Mouse (Mus musculus) brown adipose tissue, adult 24 weeks (tissue): ENCODE measurements at regions not wholly inside any gene's neighbourhood (a gene's known extent, or its start where the extent isn't known, plus 50 kb on each side); places are given as distances from the start of the nearest gene placed in this dataset.

Experiments used
- H3K27ac ChIP-seq: fragments of 200-500 bp; replicated peaks from 2 replicates; pipeline ENCODE4 v1.5.1; 2012; ENCODE audit warnings: low read depth, mild to moderate bottlenecking, low read length
- H3K4me1 ChIP-seq: fragments of 200-500 bp; 2 replicates; pipeline ENCODE4 v1.6.1; 2012; ENCODE audit warnings: low read length, mixed read lengths; ENCODE audit not compliant: control insufficient read depth, insufficient read depth, insufficient read length
- H3K4me3 ChIP-seq: fragments of 200-500 bp; 2 replicates; pipeline ENCODE4 v1.5.1; 2012; ENCODE audit warnings: low read depth, mild to moderate bottlenecking, low read length, moderate library complexity; ENCODE audit not compliant: insufficient read depth

DNA sequence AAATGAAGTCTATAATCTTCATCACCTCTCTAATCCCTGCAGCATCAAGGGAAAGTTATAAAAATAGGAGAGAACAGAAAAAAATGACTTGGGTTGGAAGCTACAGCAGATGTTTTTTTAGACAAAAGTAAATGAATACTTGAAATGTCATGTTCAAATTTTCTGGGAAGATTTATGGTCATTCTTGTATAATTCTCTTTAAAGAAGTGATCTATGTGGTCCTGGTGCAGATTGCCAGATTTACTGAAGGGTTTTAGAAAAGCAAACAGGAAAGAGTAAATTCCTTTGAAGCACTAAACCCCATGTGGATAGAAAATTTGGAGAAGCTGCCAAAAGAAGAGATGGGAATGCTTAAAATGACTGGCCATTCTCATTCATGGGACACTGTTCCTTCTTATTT, 821.3 kb upstream of the Marcks start:
- Histone ChIP-seq H3K4me1 (no peaks in the 10 kb centered on the region), H3K27ac (no peak overlapping the region), H3K4me3 (no peak overlapping the region)

- Histone ChIP-seq H3K27ac (no peak overlapping the region), H3K4me1 (0 out of 2 replicates have a peak, but pooled peaks cover 5% of the 10 kb centered on the region), H3K4me3 (no peak overlapping the region)
These were observed 776.1 kb upstream of the Marcks start for GRCm38 (mm10) chr10:37914780-37915179.

DNA sequence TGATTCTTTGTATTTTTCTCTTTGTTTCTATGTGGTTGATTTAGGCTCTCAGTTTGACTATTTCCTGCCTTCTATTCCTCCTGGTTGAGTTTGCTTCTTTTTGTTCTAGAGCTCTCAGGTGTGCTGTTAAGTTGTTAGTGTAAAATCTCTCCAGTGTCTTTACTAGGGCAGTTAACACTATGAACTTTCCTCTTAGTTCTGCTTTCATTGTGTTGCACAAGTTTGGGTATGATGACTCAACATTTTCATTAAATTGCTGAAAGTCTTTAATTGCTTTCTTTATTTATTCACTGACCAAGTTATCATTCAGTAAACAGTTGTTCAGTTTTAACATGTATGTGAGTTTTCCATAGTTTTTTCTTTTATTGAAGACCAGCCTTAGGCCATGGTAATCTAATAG, 772.9 kb upstream of the Marcks start:
- Histone ChIP-seq H3K4me1 (0 out of 2 replicates have a peak, but pooled peaks cover 2% of the 10 kb centered on the region), H3K4me3 (no peak overlapping the region)

DNA sequence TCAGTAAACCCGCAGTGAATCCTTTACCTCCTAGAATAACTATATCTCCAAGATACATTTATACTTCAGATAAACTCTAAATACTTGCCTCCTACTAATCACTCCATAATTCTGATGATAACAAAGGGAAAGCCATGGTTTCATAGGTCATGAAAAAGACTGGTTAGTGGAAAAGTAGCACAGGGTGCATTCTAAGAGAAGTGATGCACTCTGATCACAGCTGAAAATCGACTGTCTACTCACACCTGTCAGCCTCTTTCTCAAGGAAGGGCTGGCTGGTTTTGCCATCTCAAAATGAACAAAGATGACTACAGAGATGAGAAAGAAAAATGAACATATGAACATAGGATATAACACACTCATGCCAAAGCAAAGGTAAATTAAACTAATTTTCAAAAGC, 769.6 kb upstream of the Marcks start:
- H3K4me1 ChIP-seq = no peaks in the 10 kb centered on the region
- H3K27ac ChIP-seq = no peak overlapping the region
- no peak overlapping the region for H3K4me3 ChIP-seq

More for the DNA sequence above, 772.9 kb upstream of the Marcks start:
- no peak overlapping the region for H3K27ac ChIP-seq

DNA sequence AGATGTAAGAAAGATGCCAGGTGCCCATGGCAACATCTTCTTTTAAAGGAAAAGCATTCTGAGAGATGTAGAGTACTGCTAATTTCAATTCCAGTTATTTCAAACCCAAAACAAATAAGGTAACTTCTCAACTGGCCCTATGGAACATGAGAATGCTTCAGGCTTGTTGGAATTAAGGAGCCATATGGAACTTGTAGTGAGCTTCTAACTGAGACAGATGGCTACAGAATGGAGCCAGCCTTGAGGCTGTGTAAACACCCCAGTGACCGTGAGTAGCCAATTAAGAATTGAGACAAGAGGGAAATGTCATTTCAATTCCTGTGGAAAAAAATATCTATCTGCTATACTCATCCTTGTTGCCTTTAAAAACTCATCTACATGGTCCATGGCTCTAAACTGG, 769.0 kb upstream of the Marcks start:
- Histone ChIP-seq H3K27ac (no peak overlapping the region), H3K4me1 (no peaks in the 10 kb centered on the region), H3K4me3 (no peak overlapping the region)

- Histone ChIP-seq H3K4me1 (no peaks in the 10 kb centered on the region), H3K4me3 (no peak overlapping the region), H3K27ac (no peak overlapping the region)
These were observed 749.2 kb upstream of the Marcks start for GRCm38 (mm10) chr10:37887961-37888360.

DNA sequence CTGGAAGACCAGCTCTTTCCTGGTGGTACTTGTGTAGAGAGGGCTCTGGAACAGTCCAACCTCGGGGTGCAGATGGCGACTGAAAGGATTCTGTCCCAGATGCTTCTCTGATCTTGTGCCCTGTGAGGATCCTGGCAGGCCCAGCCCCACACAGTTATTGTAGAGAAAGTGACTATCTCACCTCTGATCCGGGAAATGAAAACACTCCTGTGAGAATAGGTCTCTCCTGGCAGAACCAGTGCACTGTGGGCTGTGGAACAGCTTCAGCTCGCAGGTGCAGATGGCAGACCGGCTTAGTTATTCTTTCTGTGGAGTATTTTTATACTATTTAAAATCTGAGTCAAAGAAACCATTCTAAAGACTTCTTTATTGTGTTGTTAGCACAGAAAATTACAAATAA, 742.1 kb upstream of the Marcks start:
- Histone ChIP-seq H3K4me3 (no peak overlapping the region), H3K4me1 (no peaks in the 10 kb centered on the region), H3K27ac (no peak overlapping the region)

DNA sequence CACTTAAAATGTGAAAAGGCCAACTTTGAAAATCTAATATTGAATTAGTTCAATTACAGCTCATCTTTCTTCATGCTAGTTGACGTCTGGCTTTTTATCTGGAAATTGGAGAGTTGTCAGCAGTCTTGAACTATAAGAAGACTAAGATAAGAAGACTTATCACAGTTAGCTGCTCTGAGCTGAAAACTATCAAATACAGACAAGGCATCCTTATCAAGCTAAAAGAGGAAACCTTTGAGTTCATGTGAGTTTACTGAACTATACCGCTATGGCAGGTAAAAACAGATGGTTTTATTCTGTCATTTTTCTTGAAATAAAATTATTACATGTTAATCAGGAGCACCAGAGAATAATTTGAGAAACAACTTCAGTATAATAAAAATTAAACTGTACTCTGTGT, 735.2 kb upstream of the Marcks start:
- Histone ChIP-seq H3K27ac (no peak overlapping the region), H3K4me3 (no peak overlapping the region), H3K4me1 (no peaks in the 10 kb centered on the region)

DNA sequence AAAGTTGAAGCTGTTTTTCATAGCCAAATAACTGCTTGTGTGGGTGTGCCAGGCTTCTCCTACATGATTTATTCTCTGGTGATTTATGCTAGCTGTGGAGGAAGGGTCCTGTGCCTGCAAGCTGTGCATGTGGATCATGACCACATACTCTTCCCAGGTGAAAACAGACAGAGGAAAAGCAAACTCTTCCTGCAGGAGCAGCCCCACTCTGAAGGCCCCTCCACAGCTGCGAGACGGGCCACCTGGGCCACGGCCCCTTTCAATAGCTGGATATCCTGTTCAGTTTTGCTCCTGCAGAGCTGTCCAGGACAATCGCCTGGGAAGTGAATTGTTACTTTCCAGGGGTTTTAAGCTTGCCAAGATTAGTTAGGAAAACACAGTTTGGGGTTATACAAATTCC, 722.3 kb upstream of the Marcks start:
- H3K4me1 ChIP-seq = no peaks in the 10 kb centered on the region
- H3K27ac ChIP-seq = peak overlapping the region; percentile 65
- H3K4me3 ChIP-seq = no peak overlapping the region

GRCm38 (mm10) chr10:37849291-37849846, 710.6 kb upstream of the Marcks start:
- H3K4me1 ChIP-seq = no peaks in the 10 kb centered on the region
- H3K4me3 ChIP-seq = no peak overlapping the region

DNA sequence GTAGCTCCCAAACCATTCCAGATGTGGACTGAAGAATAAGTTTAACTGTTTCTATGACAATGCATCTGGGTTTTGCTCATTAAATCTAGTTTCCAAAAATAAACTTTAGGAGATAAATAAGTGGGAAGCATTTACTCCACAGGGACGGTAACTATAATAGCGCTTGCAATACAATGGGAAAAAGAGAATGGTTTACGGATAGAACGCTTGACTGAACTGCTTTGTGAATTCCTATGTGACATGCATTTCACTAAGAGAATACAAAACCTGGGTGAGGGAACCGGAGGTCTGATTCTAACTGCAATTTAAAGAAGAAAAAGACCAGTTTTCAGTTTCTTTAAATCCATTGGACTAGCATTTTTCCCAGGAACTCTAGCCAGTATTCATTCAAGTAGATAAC, 704.1 kb upstream of the Marcks start:
- Histone ChIP-seq H3K4me1 (no peaks in the 10 kb centered on the region), H3K27ac (no peak overlapping the region), H3K4me3 (no peak overlapping the region)

More at GRCm38 (mm10) chr10:37849291-37849846, 710.6 kb upstream of the Marcks start:
- H3K27ac ChIP-seq = no peak overlapping the region

DNA sequence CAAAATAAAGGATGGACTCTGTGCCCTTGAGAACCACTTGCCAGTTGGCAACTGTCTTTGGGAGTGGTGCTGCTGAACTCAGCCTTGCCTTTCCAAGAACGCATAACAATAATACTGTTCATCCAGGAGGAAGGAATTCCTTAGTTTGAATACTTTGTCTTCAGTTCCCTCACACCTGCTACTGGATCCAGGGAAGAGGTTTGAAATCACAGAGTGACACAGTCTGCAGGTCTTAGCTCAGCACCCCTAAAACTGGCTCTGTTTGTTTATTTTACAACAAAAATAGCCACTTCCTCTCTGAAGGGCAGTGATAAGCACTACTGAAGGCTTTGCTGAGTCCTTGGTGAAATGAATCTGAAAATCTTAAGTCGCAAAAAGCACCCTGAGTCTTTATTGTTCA, 703.1 kb upstream of the Marcks start:
- no peaks in the 10 kb centered on the region for H3K4me1 ChIP-seq
- H3K27ac ChIP-seq = no peak overlapping the region
- no peak overlapping the region for H3K4me3 ChIP-seq

GRCm38 (mm10) chr10:37837721-37838120, 699.0 kb upstream of the Marcks start:
- Histone ChIP-seq H3K4me1 (no peaks in the 10 kb centered on the region), H3K27ac (no peak overlapping the region), H3K4me3 (no peak overlapping the region)

GRCm38 (mm10) chr10:37813026-37813425, 674.3 kb upstream of the Marcks start:
- H3K4me3 ChIP-seq = no peak overlapping the region
- H3K27ac ChIP-seq = no peak overlapping the region
- H3K4me1 ChIP-seq = no peaks in the 10 kb centered on the region

DNA sequence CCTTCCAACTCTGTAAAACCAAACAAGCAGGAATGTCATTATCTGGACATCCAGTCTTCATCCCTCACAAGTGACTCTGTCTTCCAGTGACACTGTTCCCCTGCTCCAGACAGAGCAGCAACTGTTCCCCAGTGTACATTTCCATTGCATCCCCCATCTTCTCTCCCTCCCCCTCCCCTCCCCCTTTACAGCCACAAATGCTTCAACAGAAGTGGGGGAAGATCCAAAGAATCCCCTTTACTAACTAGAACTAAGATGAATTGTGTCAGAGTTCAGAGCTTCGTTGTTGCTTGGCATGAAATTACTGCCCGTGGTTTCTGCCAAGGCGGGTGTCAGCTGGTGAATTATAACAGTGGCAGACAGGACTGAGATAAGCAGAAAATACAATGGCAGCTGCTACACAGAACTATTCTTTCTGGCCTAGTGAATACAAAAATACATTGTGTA, 673.7 kb upstream of the Marcks start:
- no peak overlapping the region for H3K4me3 ChIP-seq
- peak overlapping the region; percentile 71 for H3K27ac ChIP-seq
- no peaks in the 10 kb centered on the region for H3K4me1 ChIP-seq

GRCm38 (mm10) chr10:37811789-37812188, 673.1 kb upstream of the Marcks start:
- Histone ChIP-seq H3K4me1 (no peaks in the 10 kb centered on the region), H3K27ac (peak overlapping the region; percentile 71; the same call in 1 of the 2 replicates), H3K4me3 (no peak overlapping the region)
